Mouse (Mus musculus) brown adipose tissue, adult 24 weeks (tissue): ENCODE results near the gene Tlr5. TPM values are rescaled to one million over a fixed set of nuclear protein-coding genes. Genes with fewer than 3 reads are reported as not detected.

Source experiments
- H3K27ac ChIP-seq: fragments of 200-500 bp; replicated peaks from 2 replicates; pipeline ENCODE4 v1.5.1; 2012; ENCODE audit warnings: low read depth, mild to moderate bottlenecking, low read length
- H3K4me1 ChIP-seq: fragments of 200-500 bp; 2 replicates; pipeline ENCODE4 v1.6.1; 2012; ENCODE audit warnings: low read length, mixed read lengths; ENCODE audit not compliant: control insufficient read depth, insufficient read depth, insufficient read length
- H3K4me3 ChIP-seq: fragments of 200-500 bp; 2 replicates; pipeline ENCODE4 v1.5.1; 2012; ENCODE audit warnings: low read depth, mild to moderate bottlenecking, low read length, moderate library complexity; ENCODE audit not compliant: insufficient read depth
- polyA plus RNA-seq: library from polyadenylated mRNA; stranded (reverse); fragments of >200 nt; gene quantifications from 2 replicates; pipeline ENCODE4 v1.2.4, GENCODE M21; 2012; ENCODE audit not compliant: missing spikeins, insufficient read depth, insufficient read length

Tlr5 gene
- polyA plus RNA-seq, 1 experiment: 9.2 TPM

- no peaks in the 10 kb centered on the region for H3K4me1 ChIP-seq
- no peak overlapping the region for H3K4me3 ChIP-seq
- no peak overlapping the region for H3K27ac ChIP-seq
These were observed 36.6 kb downstream of the Tlr5 start for GRCm38 (mm10) chr1:182991002-182991778.

Other genes starting within 250 kb of the Tlr5 start
- gene Ccdc185, start 205.6 kb upstream of the Tlr5 start, polyA plus RNA-seq: not detected in 2 replicates
- gene Susd4, start 190.9 kb upstream of the Tlr5 start, polyA plus RNA-seq: not detected in 2 replicates